In the genomic region with DNA sequence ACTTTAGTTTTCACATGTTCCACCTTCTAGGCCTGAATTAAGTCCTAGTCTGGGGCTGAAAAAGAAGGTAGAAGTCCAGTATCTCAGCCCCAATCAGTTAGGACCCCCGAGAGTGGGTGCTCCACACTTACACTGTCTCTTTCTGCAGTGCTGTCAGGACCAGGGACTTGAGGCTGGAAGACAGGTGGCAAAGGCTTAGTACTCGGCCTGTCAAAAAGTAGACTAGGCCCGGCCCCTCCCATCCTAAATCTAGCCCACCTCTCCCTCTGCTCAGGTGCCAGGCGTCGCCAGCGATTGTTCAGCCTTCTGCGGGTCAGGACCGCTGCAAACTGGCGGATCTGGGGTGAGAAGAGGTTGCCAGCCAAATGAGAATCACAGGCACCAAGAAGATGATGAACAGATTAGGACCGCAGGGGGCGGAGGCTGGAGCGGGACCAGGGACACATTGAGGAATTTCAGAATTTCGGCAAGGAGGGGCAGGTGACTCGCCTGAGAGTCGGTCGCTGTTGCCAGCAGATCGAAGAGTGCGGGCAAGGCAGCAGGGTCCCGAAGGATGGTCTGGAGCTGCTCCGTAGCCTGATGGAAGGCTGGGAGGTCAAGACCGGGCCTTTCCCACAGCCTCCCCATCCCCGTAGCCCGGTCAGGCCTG, we compare ENCODE assay signal across 8 mouse cellular contexts. TPM values are rescaled to one million over a fixed set of nuclear protein-coding genes. Genes with fewer than 3 reads are reported as not detected.
DNase-seq lines count a peak whose midpoint lies in the region; ATAC-seq and TF ChIP-seq lines count a peak whose summit lies in the region.

No protein-coding gene starts in this region.

- no peaks in the 10 kb centered on the region for H3K27me3 ChIP-seq in ES-Bruce4 (ENCODE audit: control insufficient read depth, insufficient read depth, low read length, poor library complexity, severe bottlenecking)
- no peaks in the 10 kb centered on the region for H3K27me3 ChIP-seq in heart, embryonic 14.5 days (ENCODE audit: control insufficient read depth, insufficient read depth, low read length)
- H3K27me3 ChIP-seq in limb, embryonic 12.5 days: no peaks in the 10 kb centered on the region
- no peaks in the 10 kb centered on the region for H3K27me3 ChIP-seq in midbrain, embryonic 16.5 days (ENCODE audit: control insufficient read depth, insufficient read depth, low read depth, low read length)

- H3K27ac ChIP-seq in ES-Bruce4 (ENCODE audit: insufficient read depth, low read length): no peak overlapping the region
- H3K27ac ChIP-seq in heart, embryonic 14.5 days (replicated peaks in 1 of 2; ENCODE audit: control insufficient read depth in 1 of 2, insufficient read depth in 1 of 2, low read depth in 2 of 2, low read length in 2 of 2): peak overlapping the region; percentile 47 to 71
- peak overlapping the region; percentile 73 for H3K27ac ChIP-seq in limb, embryonic 12.5 days
- H3K27ac ChIP-seq in midbrain, embryonic 16.5 days (ENCODE audit: low read length): peak overlapping the region; percentile 81

- H3K36me3 ChIP-seq in ES-Bruce4 (ENCODE audit: control insufficient read depth, insufficient read depth, low read length, poor library complexity, severe bottlenecking): peaks cover 23% of the 10 kb centered on the region
- peaks cover 85% of the 10 kb centered on the region for H3K36me3 ChIP-seq in heart, embryonic 14.5 days (ENCODE audit: control insufficient read depth, insufficient read depth, low read length)
- H3K36me3 ChIP-seq in limb, embryonic 12.5 days: peaks cover 85% of the 10 kb centered on the region
- H3K36me3 ChIP-seq in midbrain, embryonic 16.5 days (ENCODE audit: control insufficient read depth, insufficient read depth, low read length): peaks cover 26% of the 10 kb centered on the region

- peak overlapping the region; percentile 64 for H3K4me3 ChIP-seq in ES-Bruce4 (ENCODE audit: low read depth, low read length)
- peak overlapping the region; percentile 75 for H3K4me3 ChIP-seq in heart, embryonic 14.5 days (ENCODE audit: control insufficient read depth in 1 of 2, insufficient read depth in 1 of 2, low read depth in 1 of 2, low read length in 2 of 2)
- peak overlapping the region; percentile 67 for H3K4me3 ChIP-seq in limb, embryonic 12.5 days (replicated peaks)
- H3K4me3 ChIP-seq in midbrain, embryonic 16.5 days (ENCODE audit: low read depth, low read length): peak overlapping the region; percentile 78

- no peak for TF ChIP-seq POLR2A in ES-Bruce4 (IDR thresholded peaks at IDR 0.05; ENCODE audit: insufficient read depth, low read length)

- peak; percentile 34 to 37 for DNase-seq in heart, adult 9 months (ENCODE audit: low spot score in 2 of 2)
- DNase-seq in heart, postnatal 4 days: no peak
- peak; percentile 66 to 78 for DNase-seq in cerebellum, postnatal 25 days
- no peak for DNase-seq in thymus, adult 18-20 months

- 0 out of 2 replicates have a peak, but pooled peaks have one; percentile 2 for ATAC-seq in heart, embryonic 14.5 days (ENCODE audit: insufficient number of reproducible peaks, insufficient read depth, low FRiP score, low read depth)
- peak; percentile 80 for ATAC-seq in limb, embryonic 12.5 days (ENCODE audit: insufficient number of reproducible peaks, insufficient read depth, low FRiP score, low TSS enrichment, low read depth)
- ATAC-seq in midbrain, embryonic 16.5 days: peak; percentile 27

- H3K4me2 ChIP-seq in heart, embryonic 14.5 days (ENCODE audit: low read length): peak overlapping the region; percentile 97
- H3K4me2 ChIP-seq in limb, embryonic 12.5 days: peak overlapping the region; percentile 81
- peak overlapping the region; percentile 97 for H3K4me2 ChIP-seq in midbrain, embryonic 16.5 days (ENCODE audit: low read length)

- no peak for TF ChIP-seq EP300 in ES-Bruce4 (IDR thresholded peaks at IDR 0.05; ENCODE audit: insufficient read depth, low read depth, low read length)

- 3% methylated on average over 23 of the region's 23 CpGs for WGBS in heart, embryonic 14.5 days
- WGBS in limb, embryonic 12.5 days: 4% methylated on average over 23 of the region's 23 CpGs
- WGBS in midbrain, embryonic 16.5 days: 3% methylated on average over 23 of the region's 23 CpGs

- no peak for TF ChIP-seq CTCF in ES-Bruce4 (IDR thresholded peaks at IDR 0.05; ENCODE audit: low read depth, low read length)

- H3K9ac ChIP-seq in ES-Bruce4 (ENCODE audit: low read depth, poor library complexity, severe bottlenecking): peak overlapping the region; percentile 70
- peak overlapping the region; percentile 88 for H3K9ac ChIP-seq in heart, embryonic 14.5 days (ENCODE audit: low read length)
- peak overlapping the region; percentile 72 for H3K9ac ChIP-seq in limb, embryonic 12.5 days (replicated peaks)
- H3K9ac ChIP-seq in midbrain, embryonic 16.5 days (ENCODE audit: low read depth, low read length): peak overlapping the region; percentile 91

- H3K9me3 ChIP-seq in ES-Bruce4 (replicated peaks; ENCODE audit: control insufficient read depth, insufficient read depth, low read length, poor library complexity, severe bottlenecking): no peaks in the 10 kb centered on the region
- H3K9me3 ChIP-seq in heart, embryonic 14.5 days (ENCODE audit: control insufficient read depth, low read length): no peaks in the 10 kb centered on the region
- H3K9me3 ChIP-seq in limb, embryonic 12.5 days: no peaks in the 10 kb centered on the region
- H3K9me3 ChIP-seq in midbrain, embryonic 16.5 days (replicated peaks; ENCODE audit: control insufficient read depth, low read length, poor library complexity, severe bottlenecking): no peaks in the 10 kb centered on the region

- peaks cover 4% of the 10 kb centered on the region for H3K4me1 ChIP-seq in ES-Bruce4 (ENCODE audit: control insufficient read depth, insufficient read depth, low read length)
- H3K4me1 ChIP-seq in heart, embryonic 14.5 days (ENCODE audit: control insufficient read depth in 2 of 2, insufficient read depth in 2 of 2, low read length in 2 of 2): peaks cover 0 to 8% of the 10 kb centered on the region in 2 experiments; a peak in 2 of 4 replicates
- peaks cover 16% of the 10 kb centered on the region for H3K4me1 ChIP-seq in limb, embryonic 12.5 days (replicated peaks)
- H3K4me1 ChIP-seq in midbrain, embryonic 16.5 days (ENCODE audit: control insufficient read depth, insufficient read depth, low read length): peaks cover 13% of the 10 kb centered on the region

RNA-seq across cellular contexts. Expression of gene Ipo4, which starts 0.8 kb away (rescaled TPM):
- total RNA-seq in heart, postnatal 4 days (2021): 10 to 100 TPM; 64.6 to 67.1 TPM
- polyA plus RNA-seq in ES-Bruce4 (2011; ENCODE audit: insufficient read depth, insufficient read length, low read depth, missing spikeins): 69.4 and 88.5 TPM in 2 replicates
- polyA plus RNA-seq in heart, embryonic 14.5 days (2014; fragmentation: Nextera tagmentation; extraction: Ambion mirVana): 65.7 and 68.4 TPM in 2 replicates
- 78.9 and 100 TPM in 2 replicates for polyA plus RNA-seq in limb, embryonic 12.5 days (2016; fragmentation: Nextera tagmentation; extraction: Ambion mirVana)
- polyA plus RNA-seq in midbrain, embryonic 16.5 days (2015; fragmentation: Nextera tagmentation; extraction: Ambion mirVana): 116 and 123 TPM in 2 replicates

RNA-seq across cellular contexts. Expression of gene Gm49378, which starts 2.7 kb away (rescaled TPM):
- 1 to 10 TPM; 3.7 to 4.3 TPM for total RNA-seq in heart, postnatal 4 days (2021)
- 9.8 and 14.1 TPM in 2 replicates for polyA plus RNA-seq in ES-Bruce4 (2011; ENCODE audit: insufficient read depth, insufficient read length, low read depth, missing spikeins)
- 1.8 and 2.5 TPM in 2 replicates for polyA plus RNA-seq in heart, embryonic 14.5 days (2014; fragmentation: Nextera tagmentation; extraction: Ambion mirVana)
- 2.7 and 3.1 TPM in 2 replicates for polyA plus RNA-seq in limb, embryonic 12.5 days (2016; fragmentation: Nextera tagmentation; extraction: Ambion mirVana)
- 2.1 and 2.4 TPM in 2 replicates for polyA plus RNA-seq in midbrain, embryonic 16.5 days (2015; fragmentation: Nextera tagmentation; extraction: Ambion mirVana)

RNA-seq across cellular contexts. Expression of gene Tm9sf1, which starts 8.6 kb away (rescaled TPM):
- total RNA-seq in heart, postnatal 4 days (2021): 10 to 100 TPM; 60.1 to 72.3 TPM
- 22.7 and 25.1 TPM in 2 replicates for polyA plus RNA-seq in ES-Bruce4 (2011; ENCODE audit: insufficient read depth, insufficient read length, low read depth, missing spikeins)
- 86.6 and 90.0 TPM in 2 replicates for polyA plus RNA-seq in heart, embryonic 14.5 days (2014; fragmentation: Nextera tagmentation; extraction: Ambion mirVana)
- 96.1 and 96.7 TPM in 2 replicates for polyA plus RNA-seq in limb, embryonic 12.5 days (2016; fragmentation: Nextera tagmentation; extraction: Ambion mirVana)
- polyA plus RNA-seq in midbrain, embryonic 16.5 days (2015; fragmentation: Nextera tagmentation; extraction: Ambion mirVana): 57.8 and 60.0 TPM in 2 replicates

RNA-seq across cellular contexts. Expression of gene Tssk4, which starts 15.0 kb away (rescaled TPM):
- 1 to 10 TPM; 1.1 to 1.2 TPM for total RNA-seq in heart, postnatal 4 days (2021)
- not detected in 2 replicates for polyA plus RNA-seq in ES-Bruce4 (2011; ENCODE audit: insufficient read depth, insufficient read length, low read depth, missing spikeins)
- polyA plus RNA-seq in heart, embryonic 14.5 days (2014; fragmentation: Nextera tagmentation; extraction: Ambion mirVana): 0.35 and 0.46 TPM in 2 replicates
- polyA plus RNA-seq in limb, embryonic 12.5 days (2016; fragmentation: Nextera tagmentation; extraction: Ambion mirVana): 0.70 and 1.0 TPM in 2 replicates
- polyA plus RNA-seq in midbrain, embryonic 16.5 days (2015; fragmentation: Nextera tagmentation; extraction: Ambion mirVana): 0.20 and 0.28 TPM in 2 replicates

RNA-seq across cellular contexts. Expression of gene Rec8, which starts 17.2 kb away (rescaled TPM):
- under 1 TPM; 0.43 to 0.54 TPM for total RNA-seq in heart, postnatal 4 days (2021)
- 16.4 and 20.6 TPM in 2 replicates for polyA plus RNA-seq in ES-Bruce4 (2011; ENCODE audit: insufficient read depth, insufficient read length, low read depth, missing spikeins)
- 7.1 and 10.2 TPM in 2 replicates for polyA plus RNA-seq in heart, embryonic 14.5 days (2014; fragmentation: Nextera tagmentation; extraction: Ambion mirVana)
- 10.0 and 12.2 TPM in 2 replicates for polyA plus RNA-seq in limb, embryonic 12.5 days (2016; fragmentation: Nextera tagmentation; extraction: Ambion mirVana)
- polyA plus RNA-seq in midbrain, embryonic 16.5 days (2015; fragmentation: Nextera tagmentation; extraction: Ambion mirVana): 8.0 and 8.4 TPM in 2 replicates

Comparison
In these comparisons a context has a peak if more than half of its experiments do, and no peak if none do; other contexts are left out.
1. DNase-seq: peak in heart, adult 9 months (2 of 2) and cerebellum, postnatal 25 days (2 of 2); none in heart, postnatal 4 days (single experiment) and thymus, adult 18-20 months (0 of 2).
2. ATAC-seq: peak in every context shown above with its lines; median percentile 80 in limb, embryonic 12.5 days; 27 in midbrain, embryonic 16.5 days; 2 in heart, embryonic 14.5 days.
3. Peak in every context shown above with its lines, with median percentiles within 50 percentile points of each other: H3K4me3 ChIP-seq, H3K9ac ChIP-seq and H3K4me2 ChIP-seq.